Mouse (Mus musculus): Measurements from ENCODE around the gene Kifap3.

Kifap3 gene

GRCm38 (mm10) chr1:163893294-163893693, 113.9 kb downstream of the Kifap3 start:
- DNase-seq (ENCODE audit: extremely low read depth, insufficient read length, low spot score), result no peak

- DNase-seq (ENCODE audit: extremely low read depth, insufficient read length, low spot score), result no peak
These were observed 114.6 kb downstream of the Kifap3 start for GRCm38 (mm10) chr1:163893774-163894527.

GRCm38 (mm10) chr1:163898291-163898764, 118.9 kb downstream of the Kifap3 start:
- no peak for DNase-seq (ENCODE audit: extremely low read depth, insufficient read length, low spot score)

GRCm38 (mm10) chr1:163899575-163899974, 120.2 kb downstream of the Kifap3 start:
- no peak for DNase-seq (ENCODE audit: extremely low read depth, insufficient read length, low spot score)

GRCm38 (mm10) chr1:163900168-163900567, 120.8 kb downstream of the Kifap3 start:
- DNase-seq (ENCODE audit: extremely low read depth, insufficient read length, low spot score), result no peak

GRCm38 (mm10) chr1:163903411-163903810, 124.0 kb downstream of the Kifap3 start:
- DNase-seq (ENCODE audit: extremely low read depth, insufficient read length, low spot score), result no peak

- no peak for DNase-seq (ENCODE audit: extremely low read depth, insufficient read length, low spot score)
These were observed 127.8 kb downstream of the Kifap3 start for GRCm38 (mm10) chr1:163907007-163907811.

- no peak for DNase-seq (ENCODE audit: extremely low read depth, insufficient read length, low spot score)
These were observed 129.0 kb downstream of the Kifap3 start for GRCm38 (mm10) chr1:163908389-163908788.

- peak; percentile 30 for DNase-seq (ENCODE audit: extremely low read depth, insufficient read length, low spot score)
These were observed 131.0 kb downstream of the Kifap3 start for GRCm38 (mm10) chr1:163910343-163910742.

GRCm38 (mm10) chr1:163910785-163911184, 131.4 kb downstream of the Kifap3 start:
- no peak for DNase-seq (ENCODE audit: extremely low read depth, insufficient read length, low spot score)

GRCm38 (mm10) chr1:163911981-163912380, 132.6 kb downstream of the Kifap3 start:
- DNase-seq (ENCODE audit: extremely low read depth, insufficient read length, low spot score), result no peak

GRCm38 (mm10) chr1:163917349-163918160, 138.2 kb downstream of the Kifap3 start:
- no peak for DNase-seq (ENCODE audit: extremely low read depth, insufficient read length, low spot score)

- no peak for DNase-seq (ENCODE audit: extremely low read depth, insufficient read length, low spot score)
These were observed 144.7 kb downstream of the Kifap3 start for GRCm38 (mm10) chr1:163924093-163924492.

- DNase-seq (ENCODE audit: extremely low read depth, insufficient read length, low spot score), result no peak
These were observed 149.5 kb downstream of the Kifap3 start, which contains the start of gene Scyl3 for GRCm38 (mm10) chr1:163928846-163929245. TSS of gene Scyl3 (plus strand) at chr1:163929100.

- peak; percentile 89 for DNase-seq (ENCODE audit: extremely low read depth, insufficient read length, low spot score)
These were observed 150.5 kb downstream of the Kifap3 start for GRCm38 (mm10) chr1:163929636-163930457.

GRCm38 (mm10) chr1:163930458-163930794, 151.0 kb downstream of the Kifap3 start:
- no peak for DNase-seq (ENCODE audit: extremely low read depth, insufficient read length, low spot score)

- no peak for DNase-seq (ENCODE audit: extremely low read depth, insufficient read length, low spot score)
These were observed 152.4 kb downstream of the Kifap3 start for GRCm38 (mm10) chr1:163931801-163932200.

- DNase-seq (ENCODE audit: extremely low read depth, insufficient read length, low spot score), result no peak
These were observed 155.2 kb downstream of the Kifap3 start for GRCm38 (mm10) chr1:163934591-163934990.

GRCm38 (mm10) chr1:163942056-163942455, 162.7 kb downstream of the Kifap3 start:
- no peak for DNase-seq (ENCODE audit: extremely low read depth, insufficient read length, low spot score)

GRCm38 (mm10) chr1:163953396-163953795, 174.0 kb downstream of the Kifap3 start:
- no peak for DNase-seq (ENCODE audit: extremely low read depth, insufficient read length, low spot score)

All from 3134 (cell line).